Mouse (Mus musculus) ES-CJ7 (cell line): ENCODE measurements around the gene Hoxc8.

ENCODE experiments used
- DNase-seq: peaks from one replicate; pipeline ENCODE4 v3.0.0; 2011; ENCODE audit warnings: low read depth, low spot score

The Hoxc8 gene

GRCm38 (mm10) chr15:102981379-102982288 is 8.8 kb upstream of the Hoxc8 start:
- DNase-seq = peak; percentile 82

DNA sequence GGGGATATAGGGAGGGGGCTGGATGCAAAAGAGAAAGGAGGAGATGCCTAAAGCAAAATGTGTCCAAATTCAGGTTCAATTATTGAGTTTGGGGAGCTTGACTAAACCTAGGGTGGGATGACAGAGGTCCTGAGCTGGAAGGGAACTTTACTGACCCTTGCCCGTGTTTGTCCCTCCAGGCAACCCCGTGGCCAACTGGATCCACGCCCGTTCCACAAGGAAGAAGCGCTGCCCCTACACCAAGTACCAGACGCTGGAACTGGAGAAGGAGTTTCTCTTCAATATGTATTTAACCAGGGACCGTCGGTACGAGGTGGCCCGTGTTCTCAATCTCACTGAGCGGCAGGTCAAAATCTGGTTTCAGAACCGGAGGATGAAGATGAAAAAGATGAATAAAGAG is 6.7 kb upstream of the Hoxc8 start:
- no peak for DNase-seq

DNA sequence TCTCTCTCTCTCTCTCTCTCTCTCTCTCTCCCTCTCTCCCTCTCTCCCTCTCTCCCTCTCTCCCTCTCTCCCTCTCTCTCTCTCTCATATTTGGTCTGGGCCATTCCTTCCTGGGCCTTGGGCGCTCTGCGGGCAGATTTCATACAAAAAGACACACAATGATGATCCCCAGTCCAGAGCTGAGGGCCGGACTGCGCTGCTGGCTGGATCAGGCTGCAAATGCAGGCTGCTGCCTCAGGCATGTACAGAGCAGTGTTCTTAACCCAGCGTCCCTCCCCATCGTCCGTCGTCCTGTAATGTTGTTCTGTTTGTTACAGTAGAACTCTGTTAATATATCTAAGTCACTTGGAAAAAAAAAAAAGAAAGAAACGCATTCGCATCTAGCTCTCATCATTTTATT is 5.9 kb upstream of the Hoxc8 start:
- DNase-seq = no peak

GRCm38 (mm10) chr15:102984925-102985324 is 5.5 kb upstream of the Hoxc8 start:
- DNase-seq = no peak

GRCm38 (mm10) chr15:102987124-102987833 is 3.1 kb upstream of the Hoxc8 start:
- DNase-seq = peak; percentile 91

DNA sequence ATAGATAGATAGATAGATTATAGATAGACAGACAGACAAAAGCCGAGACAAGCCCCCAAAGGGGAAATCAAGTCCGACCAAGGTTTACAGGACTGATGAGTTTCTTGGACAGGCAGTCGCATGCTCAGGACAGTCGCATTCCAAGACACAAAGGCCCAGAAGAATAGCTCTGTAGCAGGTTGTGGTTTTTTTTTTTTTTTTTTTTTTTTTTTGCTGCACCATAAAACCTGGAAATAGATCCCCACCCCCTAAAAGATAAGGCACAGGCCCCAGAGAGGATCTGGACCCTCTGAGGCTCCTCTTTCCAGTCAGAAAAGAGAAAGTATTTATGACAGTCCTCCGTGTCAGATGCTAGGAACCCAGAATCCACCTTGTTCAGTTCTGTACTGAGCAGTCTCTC is 2.3 kb upstream of the Hoxc8 start:
- DNase-seq = no peak

GRCm38 (mm10) chr15:102991782-102992181 is 1.4 kb downstream of the Hoxc8 start:
- no peak for DNase-seq

- DNase-seq = no peak
These were observed 1.8 kb downstream of the Hoxc8 start for GRCm38 (mm10) chr15:102992206-102992605.

- DNase-seq = no peak
These were observed 2.5 kb downstream of the Hoxc8 start for GRCm38 (mm10) chr15:102992863-102993262.

DNA sequence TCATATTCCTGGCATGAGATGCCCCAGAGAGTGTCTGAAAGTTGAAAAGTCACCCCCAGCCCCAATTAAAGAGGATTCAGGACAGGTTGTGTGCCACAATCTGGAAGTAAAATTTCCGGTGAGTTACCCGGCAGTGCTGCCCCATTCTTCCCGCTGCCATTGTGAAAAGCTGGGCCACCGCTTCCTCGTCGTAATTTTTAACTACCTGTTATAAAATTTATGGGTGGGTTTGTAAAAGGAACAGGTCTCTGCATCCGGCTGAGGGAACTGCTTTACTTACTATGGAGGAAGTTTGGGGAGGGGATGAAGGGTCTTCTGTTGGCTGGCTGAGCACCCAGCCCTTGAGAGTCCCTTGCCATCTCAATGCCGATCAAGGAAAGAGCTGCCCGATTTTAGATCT is 6.1 kb downstream of the Hoxc8 start:
- no peak for DNase-seq

GRCm38 (mm10) chr15:102997431-102997830 is 7.0 kb downstream of the Hoxc8 start:
- no peak for DNase-seq

DNA sequence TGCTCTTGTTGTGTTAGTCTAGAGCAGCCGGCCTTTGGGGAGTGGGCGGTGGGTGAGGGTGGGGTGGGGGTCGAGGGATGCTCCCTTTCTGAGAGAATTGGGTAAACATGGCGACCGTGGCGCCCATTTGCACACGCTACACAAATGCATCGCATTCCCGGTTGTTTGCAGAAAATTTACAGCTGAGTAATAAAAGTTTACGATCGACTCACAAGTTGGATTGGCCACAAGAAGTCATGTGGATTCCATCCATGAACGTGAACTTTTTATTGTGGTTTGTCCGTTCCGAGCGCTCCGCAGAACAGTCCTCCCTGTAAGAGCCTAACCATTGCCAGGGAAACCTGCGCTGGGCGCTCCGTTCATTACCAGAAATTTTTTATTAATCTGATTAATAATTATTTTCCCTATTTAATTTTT is 7.5 kb downstream of the Hoxc8 start, which contains the start of gene Hoxc6:
TSS of gene Hoxc6 (plus strand) at position 319 of the 417 bp plus-strand sequence.
- DNase-seq = no peak

DNA sequence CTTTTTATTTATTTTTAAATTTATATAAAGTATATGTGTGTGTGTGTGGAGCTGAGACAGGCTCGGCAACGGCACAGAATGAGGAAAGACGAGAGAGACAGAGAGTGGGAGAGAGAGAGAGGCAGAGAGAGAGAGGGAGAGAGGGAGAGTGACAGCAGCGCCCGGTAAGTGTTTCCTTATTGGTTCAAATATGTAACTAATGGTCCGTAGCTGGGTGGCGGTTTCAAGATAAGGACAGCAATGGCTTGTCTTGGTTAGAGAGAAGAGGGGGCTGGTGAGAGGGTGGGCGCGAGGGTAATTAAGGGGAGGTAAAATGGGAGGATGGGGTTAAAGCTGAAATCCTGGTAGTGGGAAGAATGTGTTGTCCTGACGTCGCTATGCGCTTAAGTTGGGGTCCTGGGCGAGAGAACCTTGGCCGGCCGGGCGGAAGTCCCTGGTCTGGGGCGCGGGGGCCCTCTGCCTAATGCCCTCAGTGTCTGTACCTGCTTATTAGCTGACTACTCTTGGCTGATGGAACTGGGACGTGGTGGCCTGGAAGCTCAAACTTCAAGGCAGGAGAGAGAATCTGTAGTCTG is 8.3 kb downstream of the Hoxc8 start:
- DNase-seq = no peak

DNA sequence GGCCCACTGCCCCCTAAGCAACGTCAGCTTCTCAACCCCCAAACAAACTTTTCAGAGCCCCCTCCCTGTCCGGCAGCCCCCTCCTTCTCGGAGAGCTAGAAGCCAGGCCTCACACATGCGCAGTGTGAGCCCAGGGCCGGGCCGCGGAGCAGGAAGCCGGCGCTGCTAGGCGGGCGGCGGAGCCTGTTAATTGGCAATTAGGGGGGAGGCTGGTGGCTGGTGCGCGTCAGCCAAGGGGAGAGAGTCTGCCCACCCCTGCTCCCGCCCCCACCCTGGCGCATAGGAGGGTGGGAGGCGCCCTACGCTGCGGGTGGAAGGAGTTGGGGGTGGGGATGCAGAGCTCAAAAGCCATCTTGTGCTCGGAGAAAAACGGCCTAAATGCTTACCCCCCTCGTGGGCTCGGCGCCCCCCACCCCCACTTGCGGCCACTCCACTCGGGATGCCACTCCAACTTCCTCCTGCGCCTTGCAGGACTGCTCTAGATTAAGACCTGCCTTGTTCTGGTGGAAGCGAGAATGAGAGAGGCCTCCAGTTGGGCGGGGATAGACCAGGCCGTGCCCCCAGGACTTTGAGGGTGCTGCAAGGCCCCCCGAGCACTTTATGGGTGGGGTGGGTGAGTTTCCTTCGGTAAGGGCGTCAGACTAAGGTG is 8.9 kb downstream of the Hoxc8 start:
- peak; percentile 76 for DNase-seq

DNA sequence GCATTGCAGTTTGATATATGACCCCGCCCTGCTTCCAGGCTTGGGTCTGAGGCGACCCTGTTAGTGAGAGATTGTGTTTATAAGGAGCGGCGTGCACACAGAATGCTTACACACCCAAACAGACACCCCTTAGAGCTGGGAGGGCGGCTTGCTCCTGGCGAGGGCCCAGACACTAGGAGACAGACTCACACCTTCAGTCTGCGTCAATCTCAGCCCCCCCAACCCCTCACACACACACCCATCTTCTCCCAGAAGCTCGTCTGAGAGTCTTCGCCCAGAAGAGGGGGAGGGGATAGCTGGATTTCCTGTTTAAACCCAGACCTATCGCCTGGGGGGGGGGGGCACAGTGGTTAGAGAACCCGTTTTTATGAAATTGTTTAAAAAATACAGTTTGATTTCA is 9.5 kb downstream of the Hoxc8 start:
- DNase-seq = no peak

- DNase-seq = no peak
These were observed 10.1 kb downstream of the Hoxc8 start for GRCm38 (mm10) chr15:103000501-103000901.

- no peak for DNase-seq
These were observed 11.0 kb downstream of the Hoxc8 start for GRCm38 (mm10) chr15:103001370-103001769.

DNA sequence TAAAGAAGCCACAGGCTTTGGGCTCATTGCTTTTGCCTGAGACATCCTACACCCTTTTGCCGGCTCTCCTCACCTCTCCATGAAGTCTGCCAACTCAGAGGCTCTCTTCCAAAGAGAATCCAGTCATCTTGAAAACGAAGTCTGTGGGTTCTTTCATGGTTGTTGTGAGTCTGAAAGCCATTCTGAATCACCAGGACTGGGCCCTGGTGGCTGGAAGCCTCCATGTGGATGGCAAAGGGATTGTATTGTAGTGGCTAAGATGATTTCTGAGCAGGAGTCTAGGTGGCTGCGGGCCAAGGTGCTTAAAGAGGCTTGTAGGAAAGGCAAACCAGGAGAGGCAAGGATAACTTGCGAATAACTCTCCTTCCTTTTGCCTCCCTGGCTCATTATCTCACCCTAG is 11.7 kb downstream of the Hoxc8 start:
- no peak for DNase-seq

GRCm38 (mm10) chr15:103002821-103003448 is 12.5 kb downstream of the Hoxc8 start:
- no peak for DNase-seq

- DNase-seq = peak; percentile 60
These were observed 14.9 kb downstream of the Hoxc8 start for GRCm38 (mm10) chr15:103005308-103005707.

GRCm38 (mm10) chr15:103005797-103006196 is 15.4 kb downstream of the Hoxc8 start:
- no peak for DNase-seq
